ENCODE assay signal across 9 mouse cellular contexts in the genomic region with DNA sequence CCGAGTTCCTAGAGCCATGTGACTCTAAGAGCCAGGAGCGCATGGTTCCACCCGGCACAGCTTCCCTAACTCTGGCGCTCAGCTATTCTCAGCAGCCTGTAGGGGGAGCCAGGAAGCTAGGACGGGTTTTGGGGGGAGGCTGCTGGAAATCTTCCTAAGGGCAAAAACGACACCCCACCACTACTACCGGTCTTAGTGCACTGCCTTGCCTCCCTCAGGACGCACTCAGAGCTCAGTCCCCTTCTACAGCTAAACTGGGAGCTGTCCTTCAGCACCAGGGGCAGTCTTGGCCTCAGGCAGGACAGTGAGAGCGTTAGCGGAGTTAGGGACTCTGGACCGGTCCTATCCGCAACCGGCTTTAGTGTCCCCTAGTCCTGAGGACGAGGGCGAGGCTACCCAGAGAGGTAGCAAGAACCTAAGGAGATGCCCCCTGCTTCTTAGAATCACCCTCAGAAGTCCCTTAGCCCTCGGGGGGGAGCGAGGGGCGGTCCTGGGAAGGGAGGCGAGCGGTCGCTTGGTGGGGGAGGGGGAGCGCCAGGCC. TPM values are rescaled to one million over a fixed set of nuclear protein-coding genes. Genes with fewer than 3 reads are reported as not detected.
DNase-seq lines count a peak whose midpoint lies in the region; ATAC-seq lines count a peak whose summit lies in the region.
"Had no signal": no experiment of that assay in that cellular context is flagged by ENCODE, and none has a peak within 500 bp of the region (broad histone marks: within the 10 kb centered on the region; RNA-seq: fewer than 3 reads in every experiment).

No protein-coding gene starts in this region.

- peak; percentile 72 for ATAC-seq in forebrain, embryonic 13.5 days
- ATAC-seq in hindbrain, embryonic 12.5 days (ENCODE audit: low FRiP score): peak; percentile 79

- peak overlapping the region; percentile 64 for H3K4me2 ChIP-seq in forebrain, embryonic 13.5 days
- H3K4me2 ChIP-seq in hindbrain, embryonic 12.5 days (replicated peaks): peak overlapping the region; percentile 59

- peaks cover 3% of the 10 kb centered on the region; the same call in 1 of the 2 replicates for H3K27me3 ChIP-seq in forebrain, embryonic 13.5 days
- H3K27me3 ChIP-seq in hindbrain, embryonic 12.5 days: peaks cover 31% of the 10 kb centered on the region

- peak overlapping the region; percentile 58 for H3K4me3 ChIP-seq in forebrain, embryonic 13.5 days
- peak overlapping the region; percentile 63 for H3K4me3 ChIP-seq in hindbrain, embryonic 12.5 days
- H3K4me3 ChIP-seq: erythroblast, embryonic 14.5 days had no signal

- H3K9me3 ChIP-seq in forebrain, embryonic 13.5 days (replicated peaks): peaks cover 4% of the 10 kb centered on the region; the same call in 1 of the 2 replicates
- H3K9me3 ChIP-seq in hindbrain, embryonic 12.5 days (replicated peaks): no peaks in the 10 kb centered on the region

- 0 out of 2 replicates have a peak, but pooled peaks cover 4% of the 10 kb centered on the region for H3K4me1 ChIP-seq in forebrain, embryonic 13.5 days
- peaks cover 3% of the 10 kb centered on the region; the same call in 1 of the 2 replicates for H3K4me1 ChIP-seq in hindbrain, embryonic 12.5 days

- H3K36me3 ChIP-seq in forebrain, embryonic 13.5 days (ENCODE audit: poor library complexity, severe bottlenecking): no peaks in the 10 kb centered on the region
- no peaks in the 10 kb centered on the region for H3K36me3 ChIP-seq in hindbrain, embryonic 12.5 days

- DNase-seq in NIH3T3 (ENCODE audit: low read depth): peak; percentile 13
- peak; percentile 12 for DNase-seq in c-Kit-positive CD71-positive TER-119-positive erythroid progenitor cells, embryonic 14.5 days (ENCODE audit: low spot score)
- peak; percentile 39 to 41 for DNase-seq in layer of hippocampus, postnatal 36 days
- DNase-seq in lung, postnatal 10 days: peak; percentile 66
- peak; percentile 38 for DNase-seq in retina, postnatal 7 days (ENCODE audit: low read depth, low spot score)
- DNase-seq in thymus, postnatal 14 days: no peak

- whole genome bisulfite sequencing in forebrain, embryonic 13.5 days: 17% methylated on average over 21 of the region's 22 CpGs
- 26% methylated on average over 22 of the region's 22 CpGs for WGBS in hindbrain, embryonic 12.5 days

- peak overlapping the region; percentile 74 for H3K9ac ChIP-seq in forebrain, embryonic 13.5 days
- H3K9ac ChIP-seq in hindbrain, embryonic 12.5 days: 0 out of 2 replicates have a peak overlapping the region, but pooled peaks have one; percentile 18

- peak overlapping the region; percentile 77 for H3K27ac ChIP-seq in forebrain, embryonic 13.5 days
- H3K27ac ChIP-seq in hindbrain, embryonic 12.5 days: peak overlapping the region; percentile 76

RNA-seq across cellular contexts. Expression of a gene that starts 1.4 kb away (rescaled TPM):
- 1.1 TPM in 2 replicates for polyA plus RNA-seq in forebrain, embryonic 13.5 days (2015; fragmentation: Nextera tagmentation; extraction: Ambion mirVana)
- polyA plus RNA-seq in hindbrain, embryonic 12.5 days (2016; fragmentation: Nextera tagmentation; extraction: Ambion mirVana): 0.65 and 1.0 TPM in 2 replicates
- 10 to 100 TPM; 31.9 to 32.6 TPM for total RNA-seq in layer of hippocampus, postnatal 36 days (2021)
- polyA plus RNA-seq: erythroblast, embryonic 14.5 days had no signal
